Mouse (Mus musculus) neural tube, embryonic 15.5 days (tissue): ENCODE measurements at regions not wholly inside any gene's neighbourhood (a gene's known extent, or its start where the extent isn't known, plus 50 kb on each side); places are given as distances from the start of the nearest gene placed in this dataset.
"Not testable (repeated sequence)": the region's sequence is repeated elsewhere in the genome, so short reads cannot be mapped to it uniquely, and the experiment has no call there.

Source experiments
- ATAC-seq: fragments of 200-750 bp; cut with Nextera tagmentation; 2 replicates; pipeline ENCODE4 v1.8.0; 2017; ENCODE audit warnings: mild to moderate bottlenecking, moderate TSS enrichment, moderate library complexity; ENCODE audit not compliant: low FRiP score
- H3K27ac ChIP-seq: fragments of 300-500 bp; sonication (generic); replicated peaks from 2 replicates; pipeline ENCODE4 v1.5.1; 2015; ENCODE audit warnings: mild to moderate bottlenecking, inconsistent platforms
- H3K27me3 ChIP-seq: fragments of 300-500 bp; sonication (generic); replicated peaks from 2 replicates; pipeline ENCODE4 v1.6.1; 2015; ENCODE audit warnings: inconsistent platforms
- H3K36me3 ChIP-seq: fragments of 300-500 bp; sonication (generic); 2 replicates; pipeline ENCODE4 v1.6.1; 2015; ENCODE audit warnings: inconsistent platforms
- H3K4me1 ChIP-seq: fragments of 300-500 bp; sonication (generic); 2 replicates; pipeline ENCODE4 v1.6.1; 2015; ENCODE audit warnings: inconsistent platforms
- H3K4me2 ChIP-seq: fragments of 300-500 bp; sonication (generic); 2 replicates; pipeline ENCODE4 v1.6.1; 2015; ENCODE audit warnings: inconsistent platforms, mild to moderate bottlenecking, moderate library complexity
- H3K4me3 ChIP-seq: fragments of 300-500 bp; sonication (generic); replicated peaks from 2 replicates; pipeline ENCODE4 v1.5.1; 2015; ENCODE audit warnings: mild to moderate bottlenecking, inconsistent platforms
- H3K9ac ChIP-seq: fragments of 300-500 bp; sonication (generic); replicated peaks from 2 replicates; pipeline ENCODE4 v1.6.1; 2015; ENCODE audit warnings: mild to moderate bottlenecking, inconsistent platforms
- H3K9me3 ChIP-seq: fragments of 300-500 bp; sonication (generic); replicated peaks from 2 replicates; pipeline ENCODE4 v1.6.1; 2016; ENCODE audit warnings: inconsistent platforms
- WGBS: fragments of 180-500 bp; shearing (Covaris S2); methylation state at CpG from one replicate; pipeline ENCODE4 v1.1.7; 2015; ENCODE audit warnings: mixed read lengths; 5-methylcytosine and 5-hydroxymethylcytosine counted together

GRCm38 (mm10) chr16:89718921-89719320, 147.9 kb upstream of the Krtap11-1 start:
- no peaks in the 10 kb centered on the region for H3K9me3 ChIP-seq
- H3K36me3 ChIP-seq, result no peaks in the 10 kb centered on the region
- no peaks in the 10 kb centered on the region for H3K27me3 ChIP-seq
- no peak overlapping the region for H3K4me2 ChIP-seq
- H3K4me1 ChIP-seq, result no peaks in the 10 kb centered on the region
- no peak for ATAC-seq
- no peak overlapping the region for H3K27ac ChIP-seq
- WGBS, result 60% methylated on average over 3 of the region's 3 CpGs
- no peak overlapping the region for H3K9ac ChIP-seq
- H3K4me3 ChIP-seq, result no peak overlapping the region

- not testable (repeated sequence) for H3K4me3 ChIP-seq, H3K27ac ChIP-seq, H3K9ac ChIP-seq, H3K27me3 ChIP-seq, ATAC-seq, H3K36me3 ChIP-seq, H3K9me3 ChIP-seq, H3K4me2 ChIP-seq, H3K4me1 ChIP-seq
- 87% methylated on average over 8 of the region's 8 CpGs for WGBS
These were observed 144.7 kb upstream of the Krtap11-1 start for GRCm38 (mm10) chr16:89715716-89716115.

GRCm38 (mm10) chr16:89704316-89704715, 133.3 kb upstream of the Krtap11-1 start:
- no peak for ATAC-seq
- H3K4me1 ChIP-seq, result 0 out of 2 replicates have a peak, but pooled peaks cover 5% of the 10 kb centered on the region
- H3K27me3 ChIP-seq, result no peaks in the 10 kb centered on the region
- 59% methylated on average over 6 of the region's 6 CpGs for WGBS
- H3K4me2 ChIP-seq, result no peak overlapping the region
- H3K9ac ChIP-seq, result no peak overlapping the region
- no peaks in the 10 kb centered on the region for H3K36me3 ChIP-seq
- no peak overlapping the region for H3K27ac ChIP-seq
- no peak overlapping the region for H3K4me3 ChIP-seq
- H3K9me3 ChIP-seq, result no peaks in the 10 kb centered on the region

GRCm38 (mm10) chr16:89703158-89703557, 132.2 kb upstream of the Krtap11-1 start:
- H3K9me3 ChIP-seq, result no peaks in the 10 kb centered on the region
- no peaks in the 10 kb centered on the region for H3K27me3 ChIP-seq
- no peak overlapping the region for H3K4me3 ChIP-seq
- no peaks in the 10 kb centered on the region for H3K36me3 ChIP-seq
- no peak for ATAC-seq
- no peak overlapping the region for H3K4me2 ChIP-seq
- 83% methylated on average over 10 of the region's 10 CpGs for WGBS
- H3K27ac ChIP-seq, result no peak overlapping the region
- 0 out of 2 replicates have a peak, but pooled peaks cover 7% of the 10 kb centered on the region for H3K4me1 ChIP-seq
- H3K9ac ChIP-seq, result no peak overlapping the region

- Histone ChIP-seq H3K4me2 (no peak overlapping the region), H3K4me3 (no peak overlapping the region), H3K9ac (no peak overlapping the region), H3K9me3 (no peaks in the 10 kb centered on the region), H3K27ac (no peak overlapping the region), H3K27me3 (no peaks in the 10 kb centered on the region), H3K4me1 (0 out of 2 replicates have a peak, but pooled peaks cover 7% of the 10 kb centered on the region), H3K36me3 (no peaks in the 10 kb centered on the region)
- ATAC-seq, result no peak
- WGBS, result 97% methylated on average over 2 of the region's 2 CpGs
These were observed 131.4 kb upstream of the Krtap11-1 start for GRCm38 (mm10) chr16:89702406-89702805.

- Histone ChIP-seq H3K27ac (no peak overlapping the region), H3K4me3 (no peak overlapping the region), H3K4me1 (0 out of 2 replicates have a peak, but pooled peaks cover 7% of the 10 kb centered on the region), H3K9me3 (no peaks in the 10 kb centered on the region), H3K4me2 (no peak overlapping the region), H3K27me3 (no peaks in the 10 kb centered on the region), H3K9ac (no peak overlapping the region), H3K36me3 (no peaks in the 10 kb centered on the region)
- 95% methylated on average over 8 of the region's 8 CpGs for WGBS
- no peak for ATAC-seq
These were observed 130.8 kb upstream of the Krtap11-1 start for GRCm38 (mm10) chr16:89701741-89702140.

GRCm38 (mm10) chr16:89699710-89700109, 128.7 kb upstream of the Krtap11-1 start:
- H3K27me3 ChIP-seq, result no peaks in the 10 kb centered on the region
- 3% methylated on average over 2 of the region's 2 CpGs for WGBS
- H3K36me3 ChIP-seq, result no peaks in the 10 kb centered on the region

GRCm38 (mm10) chr16:89695833-89696232, 124.8 kb upstream of the Krtap11-1 start:
- H3K4me2 ChIP-seq, result no peak overlapping the region
- H3K9ac ChIP-seq, result no peak overlapping the region
- no peak overlapping the region for H3K27ac ChIP-seq
- no peaks in the 10 kb centered on the region for H3K27me3 ChIP-seq
- H3K4me3 ChIP-seq, result no peak overlapping the region
- no peak for ATAC-seq
- H3K4me1 ChIP-seq, result 0 out of 2 replicates have a peak, but pooled peaks cover 7% of the 10 kb centered on the region
- 65% methylated on average over 4 of the region's 4 CpGs for WGBS
- no peaks in the 10 kb centered on the region for H3K36me3 ChIP-seq
- H3K9me3 ChIP-seq, result no peaks in the 10 kb centered on the region

More at GRCm38 (mm10) chr16:89699710-89700109, 128.7 kb upstream of the Krtap11-1 start:
- no peak for ATAC-seq
- H3K9ac ChIP-seq, result no peak overlapping the region
- H3K4me2 ChIP-seq, result no peak overlapping the region
- H3K9me3 ChIP-seq, result no peaks in the 10 kb centered on the region
- no peak overlapping the region for H3K4me3 ChIP-seq
- no peak overlapping the region for H3K27ac ChIP-seq
- H3K4me1 ChIP-seq, result 0 out of 2 replicates have a peak, but pooled peaks cover 7% of the 10 kb centered on the region

- Histone ChIP-seq H3K9me3 (no peaks in the 10 kb centered on the region), H3K4me3 (no peak overlapping the region), H3K9ac (no peak overlapping the region), H3K36me3 (no peaks in the 10 kb centered on the region), H3K4me1 (0 out of 2 replicates have a peak, but pooled peaks cover 7% of the 10 kb centered on the region), H3K4me2 (no peak overlapping the region), H3K27me3 (no peaks in the 10 kb centered on the region), H3K27ac (no peak overlapping the region)
- 73% methylated on average over 7 of the region's 7 CpGs for WGBS
- ATAC-seq, result no peak
These were observed 124.4 kb upstream of the Krtap11-1 start for GRCm38 (mm10) chr16:89695406-89695805.

GRCm38 (mm10) chr16:89693321-89693720, 122.3 kb upstream of the Krtap11-1 start:
- no peaks in the 10 kb centered on the region for H3K9me3 ChIP-seq
- H3K36me3 ChIP-seq, result no peaks in the 10 kb centered on the region
- WGBS, result 88% methylated on average over 10 of the region's 10 CpGs
- ATAC-seq, result no peak
- no peak overlapping the region for H3K4me2 ChIP-seq
- H3K4me3 ChIP-seq, result no peak overlapping the region
- no peak overlapping the region for H3K27ac ChIP-seq
- H3K27me3 ChIP-seq, result no peaks in the 10 kb centered on the region
- H3K9ac ChIP-seq, result no peak overlapping the region
- H3K4me1 ChIP-seq, result no peaks in the 10 kb centered on the region

- Histone ChIP-seq H3K27me3 (no peaks in the 10 kb centered on the region), H3K9ac (no peak overlapping the region), H3K4me2 (no peak overlapping the region), H3K4me1 (peaks cover 8% of the 10 kb centered on the region), H3K9me3 (no peaks in the 10 kb centered on the region), H3K27ac (no peak overlapping the region), H3K36me3 (no peaks in the 10 kb centered on the region), H3K4me3 (no peak overlapping the region)
- whole genome bisulfite sequencing, result 95% methylated on average over 6 of the region's 6 CpGs
- no peak for ATAC-seq
These were observed 108.5 kb upstream of the Krtap11-1 start for GRCm38 (mm10) chr16:89679438-89679837.

- no peak for ATAC-seq
- H3K27ac ChIP-seq, result no peak overlapping the region
- WGBS, result 78% methylated on average over 6 of the region's 6 CpGs
These were observed 107.5 kb upstream of the Krtap11-1 start for GRCm38 (mm10) chr16:89678446-89679015.

More at GRCm38 (mm10) chr16:89678446-89679015, 107.5 kb upstream of the Krtap11-1 start:
- H3K4me1 ChIP-seq, result peaks cover 12% of the 10 kb centered on the region
- no peaks in the 10 kb centered on the region for H3K27me3 ChIP-seq
- H3K9ac ChIP-seq, result no peak overlapping the region
- H3K4me3 ChIP-seq, result no peak overlapping the region
- no peak overlapping the region for H3K4me2 ChIP-seq
- H3K36me3 ChIP-seq, result no peaks in the 10 kb centered on the region
- H3K9me3 ChIP-seq, result no peaks in the 10 kb centered on the region
